Mouse (Mus musculus) Patski (cell line): ENCODE data around the gene Mif. TPM values are rescaled to one million over a fixed set of nuclear protein-coding genes. Genes with fewer than 3 reads are reported as not detected.

Source experiments
- ATAC-seq: fragments of 100-300 bp; one replicate; pipeline ENCODE4 v1.8.0; 2021
- CTCF ChIA-PET: fragments of 350-600 bp; sonication (Branson Sonifier 250); formaldehyde crosslinking; loops from one replicate; lab custom pipeline; 2022; ENCODE audit warnings: inconsistent platforms; lab: Charles Lee
- POLR2A ChIA-PET: fragments of 350-600 bp; sonication (Branson Sonifier 250); formaldehyde crosslinking; loops from one replicate; lab custom pipeline; 2022; ENCODE audit warnings: antibody characterized with exemption, inconsistent platforms; lab: Charles Lee
- DNase-seq: peaks from one replicate; pipeline ENCODE4 v3.0.0-alpha.2; 2011; ENCODE audit warnings: low read depth, low spot score
- H3K27me3 ChIP-seq: fragments of 371-371 bp; one replicate; pipeline ENCODE4 v1.5.1; 2021
- CTCF ChIP-seq: fragments of 100-300 bp; IDR thresholded peaks from one replicate; pipeline ENCODE4 v1.5.1; 2021
- in situ Hi-C: fragments of 300-500 bp; cut with MboI; formaldehyde crosslinking; loops from 3 replicates; pipeline ENCODE4 v1.11.1; 2018; ENCODE audit warnings: low pct_unique_long_range_greater_than_20kb, mixed read lengths
- polyA plus RNA-seq: library from polyadenylated mRNA; unstranded; gene quantifications from one replicate; pipeline ENCODE4 v1.2.3, GENCODE M21; 2021

Gene Mif
- polyA plus RNA-seq, 1 experiment from 2014 or later = 592 TPM

DNA sequence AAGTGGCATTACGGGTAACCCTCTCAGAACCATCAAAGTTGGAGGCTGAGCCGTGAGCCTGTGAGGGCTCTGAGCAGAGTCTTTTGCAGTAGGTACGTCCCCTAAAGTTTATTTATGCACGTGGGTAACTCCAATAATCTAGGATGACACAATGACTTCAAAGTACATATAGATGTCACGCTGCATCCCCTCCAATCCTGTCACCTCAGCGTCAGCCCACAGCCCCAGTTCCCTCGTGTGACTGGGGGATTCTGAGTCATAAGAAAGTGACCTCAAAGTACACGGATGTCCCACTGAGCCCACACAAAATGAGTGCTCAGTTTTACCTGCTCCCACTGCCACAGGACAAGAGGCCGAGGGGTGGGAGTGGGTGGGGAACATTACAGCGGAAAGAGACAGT is 20.9 kb downstream of the Mif start:
- peaks cover 6% of the 10 kb centered on the region for H3K27me3 ChIP-seq
- DNase-seq = no peak
- ChIA-PET POLR2A (no interaction called here), CTCF (no interaction called here)
- in situ Hi-C loops = no loop called here
- TF ChIP-seq CTCF = no peak
- no peak for ATAC-seq

DNA sequence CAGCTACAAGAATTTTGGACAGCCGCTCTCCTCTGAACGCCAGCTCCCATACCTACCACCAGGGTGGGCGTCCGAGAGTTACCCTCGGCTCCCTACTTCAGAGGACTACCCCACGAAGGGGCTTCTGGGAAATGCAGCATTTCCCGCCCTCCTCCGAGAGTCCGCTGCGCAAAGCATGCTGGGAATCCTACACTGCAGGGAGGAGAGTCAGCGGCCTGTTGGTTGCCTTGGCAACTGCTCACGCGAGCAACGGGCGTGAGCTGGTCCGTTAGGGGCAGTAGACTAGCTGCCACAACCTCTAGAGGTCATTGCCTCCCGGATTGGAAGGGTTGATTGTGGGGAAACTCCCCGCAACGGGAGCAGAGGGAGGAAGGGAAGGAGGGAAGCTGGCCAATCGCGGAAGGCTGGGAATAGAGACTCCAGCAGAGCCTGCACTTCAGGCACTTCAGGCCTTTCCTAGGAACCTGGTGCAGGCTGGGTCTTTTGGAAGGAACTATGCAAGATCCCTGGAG is 22.7 kb downstream of the Mif start, which contains the start of gene Gstt2:
Gene Gstt2, minus strand, starts transcription at position 177 of the 512 bp plus-strand sequence.
- DNase-seq = peak; percentile 50
- ATAC-seq = peak; percentile 64
- in situ Hi-C loops = no loop called here
- ChIA-PET CTCF (interaction anchor here (1.0 to 1.5 kb wide), 3 partner anchors 17 to 73 kb away, joined by 3 to 5 read pairs (median 3); no protein-coding TSS in a partner anchor), POLR2A (interaction anchor here (0.6 to 0.7 kb wide), 2 partner anchors 57 to 73 kb away, joined by 3 to 7 read pairs; partner anchors contain the start of gene Cabin1)
- TF ChIP-seq CTCF = peak; percentile 69
- no peaks in the 10 kb centered on the region for H3K27me3 ChIP-seq

DNA sequence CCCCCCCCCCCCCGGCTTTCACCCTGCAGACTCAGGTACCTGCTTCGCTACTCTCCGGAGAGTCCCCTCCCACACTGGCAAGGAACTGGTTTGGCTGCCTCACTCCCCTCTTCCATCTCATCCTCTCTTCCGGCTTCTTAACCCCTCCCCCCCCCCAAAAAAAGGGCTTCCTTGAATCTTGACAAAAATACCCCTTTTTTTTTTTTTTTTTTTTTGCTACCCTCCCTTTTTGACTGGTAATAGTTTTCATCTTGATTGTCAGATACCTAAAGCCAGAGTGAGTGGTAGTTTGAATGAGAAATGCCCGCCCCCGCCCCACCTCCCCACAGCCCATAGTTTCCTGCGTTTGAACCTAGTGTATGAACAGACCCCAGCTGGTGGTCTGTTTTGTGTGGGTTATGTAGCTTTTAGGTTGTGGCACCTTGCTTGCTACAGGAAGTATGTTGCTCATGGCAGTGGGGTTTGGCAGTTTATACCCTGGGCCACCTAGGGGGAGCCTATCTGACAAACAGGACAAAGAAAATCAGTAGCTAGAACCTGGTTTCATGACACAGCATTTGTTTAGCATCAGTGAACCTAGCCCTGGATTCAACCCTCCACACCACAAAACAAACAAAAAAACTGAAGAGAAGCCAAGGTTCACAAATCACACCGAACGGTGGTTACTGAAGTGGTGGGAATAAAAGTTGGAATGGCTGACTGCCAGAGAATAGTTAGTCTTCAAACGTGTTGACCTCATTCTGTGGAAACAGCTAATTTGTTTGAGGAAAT is 24.1 kb downstream of the Mif start:
- DNase-seq (peak; percentile 97), ATAC-seq (peak; percentile 68)
- H3K27me3 ChIP-seq = no peaks in the 10 kb centered on the region
- in situ Hi-C loops = no loop called here
- CTCF ChIA-PET = interaction anchor here (1.1 to 1.5 kb wide), 4 partner anchors 16 to 71 kb away, joined by 3 to 5 read pairs (median 3); no protein-coding TSS in a partner anchor
- POLR2A ChIA-PET = interaction anchor here (0.6 kb wide), 2 partner anchors 63 to 72 kb away, joined by 3 to 4 read pairs; partner anchors contain the start of genes Cabin1 and Ddt
- peak; percentile 53 for TF ChIP-seq CTCF

DNA sequence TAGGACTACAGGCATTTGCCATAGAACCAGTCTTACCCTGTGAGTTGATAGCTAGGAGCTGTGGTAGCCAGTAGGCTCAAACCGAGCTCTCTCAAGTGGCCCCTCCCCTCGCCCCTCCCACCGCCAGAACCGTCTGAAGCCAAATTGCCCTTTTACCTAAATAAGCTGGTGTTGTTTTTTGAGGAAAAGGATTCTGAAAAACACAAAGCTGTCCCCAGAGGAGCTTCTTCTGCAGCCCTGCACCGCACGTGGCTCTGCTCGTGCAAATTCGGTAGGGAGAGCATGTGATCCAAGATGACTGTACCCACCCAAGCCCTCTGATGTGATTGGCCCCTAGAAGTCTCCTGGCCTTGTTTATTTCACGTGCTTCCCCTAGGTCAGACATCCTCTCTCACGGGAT is 24.7 kb downstream of the Mif start:
- DNase-seq = no peak
- POLR2A ChIA-PET = interaction anchor here (0.6 kb wide), 2 partner anchors 63 to 71 kb away, joined by 3 to 4 read pairs; partner anchors contain the start of genes Cabin1 and Ddt
- CTCF ChIA-PET = interaction anchor here (1.1 to 1.3 kb wide), 3 partner anchors 16 to 69 kb away, joined by 3 read pairs; no protein-coding TSS in a partner anchor
- ATAC-seq = no peak
- in situ Hi-C loops = no loop called here
- no peak for TF ChIP-seq CTCF
- no peaks in the 10 kb centered on the region for H3K27me3 ChIP-seq

DNA sequence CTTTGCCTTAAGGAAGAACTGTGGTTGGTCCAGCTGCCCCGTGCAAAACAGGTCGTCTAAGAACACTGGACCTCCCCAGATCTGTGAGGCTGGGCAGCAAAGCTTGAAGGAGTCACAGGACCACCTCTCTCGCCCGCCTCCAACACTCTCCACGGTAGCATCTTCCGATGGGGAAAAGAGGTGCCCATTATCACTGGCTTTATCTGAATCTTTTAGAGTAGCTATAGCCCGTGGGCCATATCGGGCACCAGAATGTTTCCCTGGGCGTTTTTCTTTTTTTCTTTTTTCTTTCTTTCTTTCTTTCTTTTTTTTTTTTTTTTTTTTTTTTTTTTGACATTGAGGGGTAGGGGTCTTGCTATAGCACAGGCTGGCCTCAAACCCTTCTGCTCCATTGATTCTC is 25.3 kb downstream of the Mif start:
- no peak for TF ChIP-seq CTCF
- ATAC-seq (no peak), DNase-seq (no peak)
- H3K27me3 ChIP-seq = no peaks in the 10 kb centered on the region
- POLR2A ChIA-PET = interaction anchor here (0.6 kb wide), 1 partner anchor 26 kb away, joined by 4 read pairs; no protein-coding TSS in a partner anchor
- in situ Hi-C loops = no loop called here
- CTCF ChIA-PET = interaction anchor here (1.3 kb wide), 1 partner anchor 68 kb away, joined by 3 read pairs; no protein-coding TSS in a partner anchor

DNA sequence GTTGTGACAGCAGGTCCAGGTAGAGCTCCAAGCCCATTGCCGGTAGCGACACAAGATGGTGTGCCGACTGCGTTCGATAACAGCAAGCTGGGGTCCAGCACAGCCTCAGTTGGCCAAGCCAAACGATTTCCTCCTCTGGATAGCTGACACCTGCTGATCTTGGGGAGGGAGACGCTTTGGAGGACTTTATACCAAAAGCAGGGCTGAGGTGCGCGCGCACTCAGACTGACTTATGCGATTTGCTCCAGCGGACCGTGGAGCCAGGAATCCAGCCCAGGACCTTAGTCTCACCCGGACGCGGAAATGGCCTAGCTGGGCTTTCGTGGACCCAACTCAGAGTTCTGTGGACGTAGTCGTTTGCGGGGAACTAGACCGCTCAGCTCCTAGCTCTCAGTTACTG is 25.8 kb downstream of the Mif start:
- H3K27me3 ChIP-seq = no peaks in the 10 kb centered on the region
- no peak for ATAC-seq
- CTCF ChIA-PET = no interaction called here
- POLR2A ChIA-PET = interaction anchor here (0.6 kb wide), 1 partner anchor 26 kb away, joined by 4 read pairs; no protein-coding TSS in a partner anchor
- in situ Hi-C loops = no loop called here
- no peak for DNase-seq
- no peak for TF ChIP-seq CTCF

DNA sequence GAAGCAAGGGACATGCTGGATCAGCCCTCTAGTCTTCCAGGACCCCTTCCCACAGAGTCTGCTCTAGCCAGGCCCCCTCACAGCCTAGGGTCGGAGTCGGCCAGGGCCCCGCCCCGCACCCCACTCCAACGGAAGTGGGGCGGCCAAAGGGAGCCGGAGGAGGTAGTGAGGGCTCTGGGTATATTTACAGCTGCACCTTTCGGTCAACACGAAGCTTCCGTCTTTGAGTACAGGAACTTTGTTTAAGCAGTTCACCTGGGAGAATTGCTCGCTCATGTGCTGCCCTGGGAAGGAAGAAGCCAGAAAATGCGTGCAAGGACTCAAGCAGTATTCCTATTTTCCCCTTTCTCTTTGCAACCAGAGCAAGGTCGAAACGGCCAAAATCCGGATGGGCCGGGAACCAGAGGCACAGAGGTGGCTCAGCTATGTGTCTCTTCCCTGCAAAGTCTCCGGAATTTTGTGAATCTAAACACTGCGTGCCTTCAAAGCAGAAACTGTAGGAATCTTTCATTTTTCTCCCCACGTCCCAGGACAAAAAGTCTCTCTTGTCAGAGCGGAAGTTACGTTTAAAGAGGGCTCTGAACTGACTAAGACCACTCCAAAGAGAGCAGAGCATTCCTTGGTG is 26.5 kb downstream of the Mif start:
- in situ Hi-C loops = no loop called here
- no peak for DNase-seq
- TF ChIP-seq CTCF = no peak
- POLR2A ChIA-PET = no interaction called here
- no peaks in the 10 kb centered on the region for H3K27me3 ChIP-seq
- CTCF ChIA-PET = interaction anchor here (1.0 kb wide), 1 partner anchor 21 kb away, joined by 3 read pairs; no protein-coding TSS in a partner anchor
- ATAC-seq = no peak

DNA sequence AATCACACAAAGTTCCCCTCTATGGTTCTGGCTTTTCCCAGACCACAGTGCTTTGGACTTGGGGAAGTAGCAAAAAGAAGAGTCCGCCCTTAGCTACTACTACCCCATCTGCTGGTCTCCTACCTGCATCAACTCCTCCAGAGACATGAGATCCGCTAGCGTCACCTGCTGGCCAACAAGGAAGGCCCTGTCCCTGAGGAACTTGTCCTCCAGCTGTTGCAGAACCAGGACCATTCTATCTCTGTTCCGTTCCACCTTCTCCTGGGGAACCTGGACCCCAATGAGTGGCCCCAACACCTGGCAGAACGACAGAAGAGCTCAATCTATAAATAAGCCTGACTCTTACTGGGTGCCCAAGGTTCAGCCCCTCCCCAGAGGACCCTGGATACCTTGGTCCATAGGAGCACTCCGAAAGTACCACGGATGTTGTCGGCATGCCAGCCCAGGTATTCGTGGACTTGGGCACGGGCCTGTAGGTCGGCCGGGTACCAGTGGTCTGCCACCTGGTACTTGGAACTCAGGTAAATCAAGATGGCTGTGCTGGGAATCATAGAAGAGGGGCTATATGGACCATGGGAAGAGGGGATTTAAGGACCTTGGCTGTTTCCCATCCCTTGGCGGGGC is 27.7 kb downstream of the Mif start:
- DNase-seq (no peak), ATAC-seq (no peak)
- no peaks in the 10 kb centered on the region for H3K27me3 ChIP-seq
- TF ChIP-seq CTCF = peak; percentile 70
- ChIA-PET CTCF (interaction anchor here (1.3 to 1.4 kb wide), 3 partner anchors 60 to 128 kb away, joined by 4 to 8 read pairs (median 4); partner anchors contain the start of gene Ddt), POLR2A (interaction anchor here (0.9 kb wide), 1 partner anchor 86 kb away, joined by 3 read pairs; no protein-coding TSS in a partner anchor)
- in situ Hi-C loops = no loop called here

DNA sequence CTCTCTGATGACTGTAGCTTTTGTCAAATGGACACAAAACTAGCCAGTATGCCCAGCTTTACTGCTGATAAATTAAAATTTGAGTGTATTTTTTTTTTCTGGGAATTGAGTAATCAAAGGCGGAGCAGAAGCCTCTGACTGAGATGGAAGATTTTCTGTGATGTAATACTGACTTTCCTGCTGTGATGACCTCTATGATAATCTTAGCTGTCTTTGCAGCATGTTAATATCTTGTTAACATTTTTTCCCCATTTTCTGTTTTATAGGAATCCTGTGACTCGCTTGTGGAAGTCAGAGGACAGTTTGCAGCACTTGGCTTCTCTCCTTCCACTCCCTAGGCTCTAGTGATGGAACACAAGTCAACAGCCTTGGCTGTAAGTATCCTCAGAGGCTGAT is 29.8 kb downstream of the Mif start:
- H3K27me3 ChIP-seq = no peaks in the 10 kb centered on the region
- ChIA-PET POLR2A (no interaction called here), CTCF (interaction anchor here (0.8 to 1.6 kb wide), 4 partner anchors 20 to 88 kb away, joined by 3 to 4 read pairs (median 4); no protein-coding TSS in a partner anchor)
- no peak for ATAC-seq
- in situ Hi-C loops = no loop called here
- TF ChIP-seq CTCF = no peak
- DNase-seq = no peak
